In genomic region chr15:10680514-10680913, GRCm38 (mm10) we compare ENCODE assay signal across 23 mouse cellular contexts. TPM values are rescaled to one million over a fixed set of nuclear protein-coding genes. Genes with fewer than 3 reads are reported as not detected.
"Had no signal": no experiment of that assay in that cellular context is flagged by ENCODE, and none has a peak within 500 bp of the region (broad histone marks: within the 10 kb centered on the region; RNA-seq: fewer than 3 reads in every experiment).

No protein-coding gene starts in this region.

- H3K9me3 ChIP-seq: kidney, embryonic 15.5 days; limb, embryonic 13.5 days; liver, embryonic 13.5 days; midbrain, embryonic 13.5 days; neural tube, embryonic 13.5 days; stomach, embryonic 15.5 days had no signal

- H3K4me2 ChIP-seq: kidney, embryonic 15.5 days; limb, embryonic 13.5 days; liver, embryonic 13.5 days; midbrain, embryonic 13.5 days; neural tube, embryonic 13.5 days; stomach, embryonic 15.5 days had no signal

- H3K36me3 ChIP-seq: limb, embryonic 13.5 days; liver, embryonic 13.5 days; midbrain, embryonic 13.5 days; neural tube, embryonic 13.5 days; stomach, embryonic 15.5 days had no signal

- DNase-seq: kidney, adult 8-10 months; kidney, postnatal 10 days; kidney, postnatal 36 days; layer of hippocampus, postnatal 36 days; left cerebral cortex, postnatal 4 days; liver, embryonic 13.5 days; lung, adult 2 months; lung, postnatal 14 days; retina, postnatal 1 day; right cerebral cortex, postnatal 25 days; spleen, adult 18-20 months; thymus, adult 18-20 months; thymus, postnatal 36 days had no signal

- H3K27me3 ChIP-seq: kidney, embryonic 15.5 days; limb, embryonic 13.5 days; liver, embryonic 13.5 days; midbrain, embryonic 13.5 days; neural tube, embryonic 13.5 days; stomach, embryonic 15.5 days had no signal

- H3K9ac ChIP-seq: kidney, embryonic 15.5 days; limb, embryonic 13.5 days; liver, embryonic 13.5 days; midbrain, embryonic 13.5 days; neural tube, embryonic 13.5 days; stomach, embryonic 15.5 days had no signal

- ATAC-seq: midbrain, embryonic 13.5 days; midbrain, embryonic 16.5 days had no signal

- H3K27ac ChIP-seq: kidney, embryonic 15.5 days; left cerebral cortex, adult 2 months; limb, embryonic 13.5 days; liver, embryonic 13.5 days; macrophage; midbrain, embryonic 13.5 days; neural tube, embryonic 13.5 days; stomach, embryonic 15.5 days had no signal

- H3K4me3 ChIP-seq: kidney, embryonic 15.5 days; left cerebral cortex, adult 2 months; limb, embryonic 13.5 days; liver, embryonic 13.5 days; midbrain, embryonic 13.5 days; myocyte; neural tube, embryonic 13.5 days; stomach, embryonic 15.5 days had no signal

RNA-seq across cellular contexts. Expression of gene Rai14, which starts 33.9 kb away (rescaled TPM):
- total RNA-seq: neutrophil, adult 5-6 weeks had no signal
